8 mouse cellular contexts compared by ENCODE assay signal in genomic region chr6:23249616-23250287, GRCm38 (mm10). TPM values are rescaled to one million over a fixed set of nuclear protein-coding genes. Genes with fewer than 3 reads are reported as not detected.
DNase-seq lines count a peak whose midpoint lies in the region; ATAC-seq and TF ChIP-seq lines count a peak whose summit lies in the region.

No protein-coding gene starts in this region.

- peak; percentile 29 to 37 for DNase-seq in cerebellum, postnatal 14 days
- peak; percentile 38 for DNase-seq in right cerebral cortex, postnatal 4 days
- DNase-seq in right cerebral cortex, adult 18-20 months: no peak
- DNase-seq in liver, embryonic 14.5 days (ENCODE audit: low read depth in 3 of 3, low spot score in 3 of 3): no peak
- no peak for DNase-seq in urinary bladder, postnatal 25 days (ENCODE audit: low spot score)
- DNase-seq in left cerebral cortex, adult 11 months (ENCODE audit: low spot score): no peak
- no peak for DNase-seq in spleen, postnatal 10 days (ENCODE audit: low spot score in 2 of 2)

- no peak overlapping the region for H3K4me3 ChIP-seq in liver, embryonic 14.5 days (ENCODE audit: insufficient read depth in 1 of 2, low read depth in 2 of 2, low read length in 2 of 2)

- no peak overlapping the region for H3K4me2 ChIP-seq in liver, embryonic 14.5 days (ENCODE audit: low read depth)

- H3K9ac ChIP-seq in liver, embryonic 14.5 days (replicated peaks): no peak overlapping the region

- H3K4me1 ChIP-seq in liver, embryonic 14.5 days (replicated peaks; ENCODE audit: control insufficient read depth in 2 of 2, insufficient read depth in 2 of 2, low read length in 1 of 2): no peaks in the 10 kb centered on the region

- H3K36me3 ChIP-seq in liver, embryonic 14.5 days (replicated peaks; ENCODE audit: control insufficient read depth, insufficient read depth, low read depth): no peaks in the 10 kb centered on the region

- no peak for TF ChIP-seq EP300 in liver, embryonic 14.5 days (IDR thresholded peaks at IDR 0.05; ENCODE audit: low read depth)

- no peak overlapping the region for H3K27ac ChIP-seq in liver, embryonic 14.5 days

- WGBS in liver, embryonic 14.5 days (ENCODE audit: insufficient replicate concordance): 3% methylated on average over 29 of the region's 29 CpGs

- H3K27me3 ChIP-seq in liver, embryonic 14.5 days (ENCODE audit: control insufficient read depth, insufficient read depth, low read length): peaks cover 92% of the 10 kb centered on the region

- H3K9me3 ChIP-seq in liver, embryonic 14.5 days (ENCODE audit: control insufficient read depth, low read length): no peaks in the 10 kb centered on the region

- peak; percentile 10; the same call in 1 of the 2 replicates for TF ChIP-seq CTCF in liver, embryonic 14.5 days (IDR thresholded peaks at IDR 0.05; ENCODE audit: low read depth)

- no peak for ATAC-seq in cerebellum, adult (ENCODE audit: insufficient number of reproducible peaks, low FRiP score, low TSS enrichment)
- ATAC-seq in liver, embryonic 14.5 days (ENCODE audit: insufficient read depth): no peak

RNA-seq across cellular contexts. Expression of gene Fezf1, which starts 1.6 kb away (rescaled TPM):
- not detected in 2 replicates for polyA plus RNA-seq in liver, embryonic 14.5 days (2012; rRNA removed)
- polyA plus RNA-seq in liver, embryonic 14.5 days (2014; fragmentation: Nextera tagmentation; extraction: Ambion mirVana): not detected in 2 replicates

Comparison
In these comparisons a context has a peak if more than half of its experiments do, and no peak if none do; other contexts are left out.
1. DNase-seq: peak in cerebellum, postnatal 14 days (2 of 2) and right cerebral cortex, postnatal 4 days (single experiment); none in right cerebral cortex, adult 18-20 months (single experiment), liver, embryonic 14.5 days (0 of 3), urinary bladder, postnatal 25 days (single experiment), left cerebral cortex, adult 11 months (single experiment) and spleen, postnatal 10 days (0 of 2).